Mouse (Mus musculus) kidney, postnatal 0 days (tissue): Measurements from ENCODE around the gene Slc35a5. TPM values are rescaled to one million over a fixed set of nuclear protein-coding genes. Genes with fewer than 3 reads are reported as not detected.

Experiments used
- ATAC-seq: fragments of 200-750 bp; cut with Nextera tagmentation; replicated peaks from 2 replicates; pipeline ENCODE4 v1.8.0; 2017; ENCODE audit warnings: low read depth, moderate number of reproducible peaks, moderate TSS enrichment, moderate library complexity; ENCODE audit not compliant: low FRiP score
- DNase-seq: peaks from one replicate; pipeline ENCODE4 v3.0.0-alpha.2; 2016; ENCODE audit warnings: low spot score
- H3K27ac ChIP-seq: fragments of 300-500 bp; sonication (generic); 2 replicates; pipeline ENCODE4 v1.5.1; 2014; ENCODE audit warnings: mild to moderate bottlenecking
- H3K27me3 ChIP-seq: fragments of 300-500 bp; sonication (generic); 2 replicates; pipeline ENCODE4 v1.6.1; 2014; ENCODE audit warnings: low read length, mixed read lengths; ENCODE audit not compliant: insufficient read depth
- H3K36me3 ChIP-seq: fragments of 300-500 bp; sonication (generic); 2 replicates; pipeline ENCODE4 v1.6.1; 2014; ENCODE audit warnings: low read length, mixed read lengths; ENCODE audit not compliant: insufficient read depth
- H3K4me1 ChIP-seq: fragments of 300-500 bp; sonication (generic); replicated peaks from 2 replicates; pipeline ENCODE4 v1.6.1; 2014; ENCODE audit warnings: antibody characterized with exemption, low read length, mixed read lengths; ENCODE audit not compliant: insufficient read depth
- H3K4me2 ChIP-seq: fragments of 300-500 bp; sonication (generic); 2 replicates; pipeline ENCODE4 v1.6.1; 2014; ENCODE audit warnings: mild to moderate bottlenecking, low read length, moderate library complexity, mixed read lengths
- H3K4me3 ChIP-seq: fragments of 300-500 bp; sonication (generic); replicated peaks from 2 replicates; pipeline ENCODE4 v1.5.1; 2014; ENCODE audit warnings: low read depth, low read length
- H3K9ac ChIP-seq: fragments of 300-500 bp; sonication (generic); 2 replicates; pipeline ENCODE4 v1.6.1; 2014; ENCODE audit warnings: low read depth, low read length
- H3K9me3 ChIP-seq: fragments of 300-500 bp; sonication (generic); replicated peaks from 2 replicates; pipeline ENCODE4 v1.6.1; 2016; ENCODE audit warnings: low read length, inconsistent platforms, mixed read lengths
- CTCF ChIP-seq: IDR thresholded peaks from 2 replicates; pipeline ENCODE4 v1.5.1; 2016; ENCODE audit warnings: antibody characterized with exemption, low read depth, mild to moderate bottlenecking, moderate library complexity
- WGBS: fragments of 180-500 bp; shearing (Covaris S2); extraction: QIAGEN DNeasy Blood & Tissue Kit; methylation state at CpG from one replicate; pipeline ENCODE4 v1.1.7; 2014; 5-methylcytosine and 5-hydroxymethylcytosine counted together
- polyA plus RNA-seq: library from polyadenylated mRNA; unstranded; fragments of >200 nt; fragmentation: Nextera tagmentation; extraction: Ambion mirVana; gene quantifications from 2 replicates; pipeline ENCODE4 v1.2.1, GENCODE M21; 2015

Gene Slc35a5
- polyA plus RNA-seq, 1 experiment from 2014 or later = 24.2 TPM

DNA sequence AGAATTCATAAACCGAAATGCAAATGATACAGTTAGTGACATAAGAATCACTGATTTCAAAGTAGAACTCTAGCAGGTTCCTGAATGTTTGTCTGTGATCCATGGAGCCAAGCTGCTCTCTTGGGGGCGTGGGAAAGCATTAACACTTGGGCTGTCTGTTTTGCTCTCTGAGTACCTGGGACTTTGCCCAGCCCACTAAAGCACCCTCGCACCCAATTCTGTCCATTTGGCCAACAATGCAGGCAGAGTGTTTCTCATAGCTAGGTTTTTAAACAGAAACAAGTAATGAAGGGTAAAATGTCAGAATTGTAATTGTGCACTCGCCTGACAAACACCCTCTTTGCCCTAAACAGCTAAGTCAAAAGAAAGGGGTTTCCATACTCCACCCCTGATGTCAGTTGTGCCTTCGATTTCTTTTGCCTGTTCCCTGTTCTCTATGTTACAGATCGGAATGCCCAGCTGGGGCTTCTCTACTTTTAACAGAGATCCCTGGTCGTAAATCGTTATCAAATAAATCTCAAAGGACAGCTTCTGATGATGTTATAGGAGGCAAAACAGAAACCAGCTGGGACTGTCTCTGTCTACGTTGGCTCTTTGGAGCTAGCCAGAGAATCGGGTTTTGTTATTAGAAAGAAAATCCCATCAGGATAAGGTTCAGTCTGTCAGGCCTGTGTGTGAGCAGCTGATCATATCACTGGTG is 60.2 kb downstream of the Slc35a5 start:
- 0 out of 2 replicates have a peak overlapping the region, but pooled peaks have one; percentile 32 for H3K27ac ChIP-seq
- H3K4me2 ChIP-seq = peak overlapping the region; percentile 76
- no peaks in the 10 kb centered on the region for H3K27me3 ChIP-seq
- peaks cover 37% of the 10 kb centered on the region for H3K4me1 ChIP-seq
- no peaks in the 10 kb centered on the region for H3K36me3 ChIP-seq
- TF ChIP-seq CTCF = no peak
- no peaks in the 10 kb centered on the region for H3K9me3 ChIP-seq
- peak overlapping the region; percentile 18; the same call in 1 of the 2 replicates for H3K4me3 ChIP-seq
- no peak overlapping the region for H3K9ac ChIP-seq
- WGBS = 23% methylated on average over 10 of the region's 10 CpGs
- DNase-seq (peak; percentile 79), ATAC-seq (peak; percentile 34; the same call in 1 of the 2 replicates)

DNA sequence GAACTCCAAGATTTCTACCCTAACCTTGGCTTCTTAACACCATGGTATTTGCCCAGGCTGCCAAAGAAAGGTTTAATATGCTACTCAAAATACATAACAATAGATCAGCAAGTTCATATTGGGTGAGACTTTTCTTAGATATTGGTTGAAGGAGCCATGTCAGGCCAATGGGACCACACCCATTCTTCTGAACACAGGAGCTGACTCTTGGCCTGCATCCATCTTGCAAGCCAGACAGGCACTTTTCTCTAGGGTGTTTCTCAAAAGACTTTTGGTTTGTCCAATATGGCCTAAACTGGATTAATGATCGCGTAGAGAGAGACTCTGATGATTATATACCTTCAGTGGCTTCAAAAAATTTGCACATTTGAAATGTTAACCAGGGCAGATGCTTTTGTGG is 61.0 kb downstream of the Slc35a5 start:
- DNase-seq = no peak
- ATAC-seq = no peak
- Histone ChIP-seq H3K9ac (no peak overlapping the region), H3K27ac (no peak overlapping the region), H3K9me3 (no peaks in the 10 kb centered on the region), H3K4me1 (peaks cover 37% of the 10 kb centered on the region), H3K4me2 (peak overlapping the region; percentile 76), H3K36me3 (no peaks in the 10 kb centered on the region), H3K4me3 (peak overlapping the region; percentile 18; the same call in 1 of the 2 replicates), H3K27me3 (no peaks in the 10 kb centered on the region)
- WGBS = 88% methylated on average over 2 of the region's 2 CpGs
- TF ChIP-seq CTCF = no peak

DNA sequence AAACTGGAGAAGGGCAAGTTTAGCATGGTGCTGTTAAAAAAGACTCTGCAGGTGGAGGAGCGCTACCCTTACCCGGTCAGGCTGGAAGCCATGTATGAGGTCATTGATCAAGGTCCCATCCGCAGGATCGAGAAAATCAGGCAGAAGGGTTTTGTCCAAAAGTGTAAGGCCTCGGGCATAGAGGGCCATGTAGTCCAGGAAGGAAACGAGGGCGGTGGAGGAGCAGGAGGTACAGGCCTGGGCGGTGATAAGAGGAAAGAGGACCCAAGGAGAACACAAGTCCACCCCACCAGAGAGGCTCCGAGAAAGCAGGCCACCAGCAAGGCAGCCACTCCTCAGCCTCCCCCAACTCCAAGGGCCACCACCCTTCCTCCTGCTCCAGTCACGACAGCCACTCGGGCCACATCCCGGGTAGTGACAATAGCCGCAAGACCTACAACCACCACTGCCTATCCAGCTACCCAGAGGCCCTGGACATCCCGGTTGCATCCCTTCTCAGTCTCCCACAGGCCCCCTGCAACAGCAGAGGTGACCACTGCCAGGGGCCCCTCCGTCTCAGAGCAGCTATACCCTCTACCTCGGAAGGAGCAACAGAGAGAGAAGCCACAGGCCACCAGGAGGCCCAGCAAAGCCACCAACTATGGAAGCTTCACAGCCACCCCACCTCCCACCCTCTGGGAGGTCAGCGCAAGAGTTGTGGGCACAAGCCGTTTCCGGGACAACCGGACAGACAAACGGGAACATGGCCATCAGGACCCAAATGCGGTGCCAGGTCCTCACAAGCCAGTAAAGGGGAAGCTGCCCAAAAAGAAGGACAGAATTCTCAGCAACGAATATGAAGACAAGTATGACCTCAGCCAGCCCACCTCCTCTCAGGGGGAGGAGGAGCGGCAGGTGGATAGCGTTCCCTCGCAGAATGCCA is 62.7 kb downstream of the Slc35a5 start:
- H3K4me3 ChIP-seq = peak overlapping the region; percentile 18
- no peaks in the 10 kb centered on the region for H3K36me3 ChIP-seq
- H3K9me3 ChIP-seq = no peaks in the 10 kb centered on the region
- no peak for TF ChIP-seq CTCF
- H3K9ac ChIP-seq = 0 out of 2 replicates have a peak overlapping the region, but pooled peaks have one; percentile 35
- peak overlapping the region; percentile 76 for H3K4me2 ChIP-seq
- H3K27ac ChIP-seq = no peak overlapping the region
- DNase-seq (no peak), ATAC-seq (0 out of 2 replicates have a peak, but pooled peaks have one; percentile 6)
- no peaks in the 10 kb centered on the region for H3K27me3 ChIP-seq
- WGBS = 76% methylated on average over 26 of the region's 26 CpGs
- H3K4me1 ChIP-seq = peaks cover 33% of the 10 kb centered on the region

DNA sequence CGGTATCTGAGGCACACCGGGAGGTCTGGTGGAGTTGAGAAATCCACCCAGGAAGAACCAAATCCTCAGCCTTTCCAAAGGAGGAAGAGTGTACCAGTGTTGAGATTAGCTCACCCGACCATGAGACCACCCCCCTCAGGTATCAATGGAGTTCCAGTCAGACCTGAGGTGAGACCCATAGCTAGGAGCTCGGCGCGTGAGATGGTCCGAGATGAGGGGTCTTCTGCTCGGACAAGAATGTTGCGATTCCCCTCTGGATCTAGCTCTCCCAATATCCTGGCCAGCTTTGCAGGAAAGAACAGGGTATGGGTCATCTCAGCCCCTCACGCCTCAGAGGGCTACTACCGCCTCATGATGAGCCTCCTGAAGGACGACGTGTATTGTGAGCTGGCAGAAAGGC is 63.5 kb downstream of the Slc35a5 start:
- peaks cover 32% of the 10 kb centered on the region for H3K4me1 ChIP-seq

DNA sequence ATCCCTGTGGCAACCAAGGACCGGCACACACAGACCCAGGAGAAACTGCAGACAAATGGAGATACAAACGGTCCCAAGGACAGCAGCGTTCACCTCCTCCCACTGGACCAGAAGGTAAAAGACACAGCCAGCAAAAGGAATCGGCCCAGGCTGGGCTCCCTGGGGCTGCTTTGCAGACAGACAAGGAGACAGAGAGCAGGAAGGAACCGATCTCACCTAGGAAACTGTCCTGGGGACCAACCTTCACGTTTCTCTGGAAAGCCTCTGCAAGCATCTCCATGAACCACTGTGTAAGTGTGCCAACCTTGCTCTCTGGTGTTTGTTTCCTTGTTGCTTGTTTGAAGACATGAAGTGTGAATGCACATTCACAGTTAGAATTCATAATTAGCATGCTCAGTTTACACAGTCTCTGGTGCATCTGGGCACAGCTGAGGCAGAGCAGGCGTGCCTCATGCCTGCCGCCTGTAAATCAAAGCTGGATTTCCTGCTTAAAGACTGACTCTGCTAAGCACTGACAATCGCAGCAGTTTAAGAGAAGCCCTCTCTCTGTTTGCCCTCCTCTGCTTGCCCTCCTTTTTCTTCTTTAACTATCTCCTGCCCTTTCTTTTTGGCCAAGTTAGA is 64.3 kb downstream of the Slc35a5 start:
- ATAC-seq = no peak
- peak overlapping the region; percentile 81 for H3K27ac ChIP-seq
- no peaks in the 10 kb centered on the region for H3K9me3 ChIP-seq
- DNase-seq = peak; percentile 64
- H3K4me3 ChIP-seq = peak overlapping the region; percentile 47
- H3K9ac ChIP-seq = peak overlapping the region; percentile 64
- peaks cover 32% of the 10 kb centered on the region for H3K4me1 ChIP-seq
- 1% methylated on average over 9 of the region's 9 CpGs for WGBS
- H3K27me3 ChIP-seq = no peaks in the 10 kb centered on the region
- H3K36me3 ChIP-seq = no peaks in the 10 kb centered on the region
- TF ChIP-seq CTCF = no peak
- H3K4me2 ChIP-seq = peak overlapping the region; percentile 76

More for the DNA sequence above, 63.5 kb downstream of the Slc35a5 start:
- H3K4me3 ChIP-seq = peak overlapping the region; percentile 47
- H3K27ac ChIP-seq = no peak overlapping the region
- peak overlapping the region; percentile 76 for H3K4me2 ChIP-seq
- TF ChIP-seq CTCF = no peak
- H3K36me3 ChIP-seq = no peaks in the 10 kb centered on the region
- 81% methylated on average over 13 of the region's 13 CpGs for WGBS
- DNase-seq (no peak), ATAC-seq (no peak)
- no peaks in the 10 kb centered on the region for H3K9me3 ChIP-seq
- H3K27me3 ChIP-seq = no peaks in the 10 kb centered on the region
- H3K9ac ChIP-seq = no peak overlapping the region

DNA sequence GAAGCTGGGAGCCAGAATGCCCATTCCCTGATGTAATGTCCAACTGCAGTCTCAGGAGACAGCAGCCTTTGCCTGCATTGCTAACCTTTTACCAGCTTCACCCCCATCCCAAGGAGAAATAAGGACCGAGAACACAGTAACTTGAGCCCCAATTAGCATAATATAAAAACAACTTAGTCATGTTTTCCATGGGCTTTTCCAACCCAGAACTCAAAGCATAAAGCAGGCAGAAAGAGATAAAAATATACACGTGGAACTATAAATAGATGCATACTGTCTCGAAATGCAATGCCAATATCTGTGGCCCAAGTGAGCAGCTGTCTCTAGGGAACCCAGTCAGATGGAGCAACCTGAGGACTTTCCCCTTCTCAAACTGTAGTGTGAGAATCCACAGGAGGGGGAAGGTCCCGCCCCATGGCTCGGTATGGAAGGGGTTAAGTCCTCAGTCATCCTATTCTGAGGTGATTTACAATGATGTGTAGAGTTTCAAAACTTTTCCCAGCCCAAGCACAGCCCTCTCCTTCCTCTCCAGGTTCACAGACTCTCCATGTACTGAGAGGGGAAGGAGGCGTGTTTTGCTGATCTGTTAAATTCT is 65.3 kb downstream of the Slc35a5 start, which contains the start of gene Ccdc80:
Ccdc80 (plus strand) TSS at position 266 of the 595 bp plus-strand sequence.
- Histone ChIP-seq H3K27me3 (no peaks in the 10 kb centered on the region), H3K36me3 (no peaks in the 10 kb centered on the region), H3K4me3 (peak within 1 kb of the TSS; percentile 47), H3K9ac (peak within 1 kb of the TSS; percentile 64), H3K27ac (peak within 1 kb of the TSS; percentile 81), H3K4me1 (peaks cover 32% of the 10 kb centered on the region), H3K9me3 (no peaks in the 10 kb centered on the region), H3K4me2 (peak within 1 kb of the TSS; percentile 76)
- ATAC-seq (peak; percentile 64), DNase-seq (peak; percentile 93)
- 4% methylated on average over 6 of the region's 6 CpGs for WGBS
- TF ChIP-seq CTCF = no peak
